Mouse (Mus musculus) frontal cortex, postnatal 25 days (tissue): ENCODE data around the gene Arl1.
A peak's percentile ranks its signal among the peaks of the same experiment; 100 is the strongest.
"Not testable (repeated sequence)": the region's sequence is repeated elsewhere in the genome, so short reads cannot be mapped to it uniquely, and the experiment has no call there.

ENCODE experiments used
- DNase-seq, 2 experiments: peaks; one replicate each; pipeline ENCODE4 v3.0.0; 2022; ENCODE audit warnings: low spot score in 2 of 2

Arl1 gene

DNA sequence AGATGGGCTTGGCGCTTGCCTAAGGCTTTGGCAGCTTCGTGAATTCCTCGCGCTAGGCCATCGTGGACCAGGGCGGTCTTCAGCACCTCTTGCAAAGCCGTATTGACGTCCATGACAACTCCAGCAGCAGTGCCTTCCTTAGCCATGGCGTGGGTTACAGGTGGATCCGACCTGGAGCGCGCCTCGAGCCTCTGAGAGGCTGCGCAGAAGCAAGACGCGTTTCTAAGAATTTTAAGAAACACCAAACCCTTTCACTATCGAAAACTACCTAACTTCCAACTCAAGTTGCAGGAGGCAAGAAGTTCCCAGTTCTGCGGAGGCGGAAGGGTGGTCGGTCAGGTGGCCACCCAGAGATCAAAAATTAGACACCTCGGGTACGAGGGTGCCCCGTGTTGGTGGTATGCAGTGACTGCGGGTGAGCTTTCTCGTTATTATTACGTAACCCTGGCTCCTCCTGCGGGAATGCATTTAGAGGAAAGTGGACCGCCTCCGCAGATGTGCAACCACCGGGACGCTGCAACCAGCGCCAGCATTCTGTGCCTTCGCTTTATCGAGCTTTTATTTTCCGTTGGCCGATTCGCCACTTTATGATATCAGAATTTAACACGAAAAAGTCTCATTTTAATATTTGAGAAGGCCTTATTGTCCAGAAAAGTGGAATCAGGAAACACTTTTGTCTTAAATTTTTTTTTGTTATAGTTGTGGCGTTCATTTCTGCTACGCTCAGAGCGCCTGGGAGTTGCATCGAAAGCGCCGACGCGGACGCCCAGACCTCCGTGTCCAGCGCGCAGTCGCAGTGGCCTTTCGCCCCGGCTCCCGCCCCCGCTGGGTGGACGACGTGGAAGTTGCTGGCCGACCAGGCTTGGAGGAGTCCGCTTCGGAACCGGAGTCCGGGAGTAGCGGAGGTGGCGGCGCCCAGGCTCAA, at the start of gene Arl1:
Gene Arl1, plus strand, starts transcription at position 288 of the 925 bp plus-strand sequence.
- DNase-seq, result peak; percentile 86

DNA sequence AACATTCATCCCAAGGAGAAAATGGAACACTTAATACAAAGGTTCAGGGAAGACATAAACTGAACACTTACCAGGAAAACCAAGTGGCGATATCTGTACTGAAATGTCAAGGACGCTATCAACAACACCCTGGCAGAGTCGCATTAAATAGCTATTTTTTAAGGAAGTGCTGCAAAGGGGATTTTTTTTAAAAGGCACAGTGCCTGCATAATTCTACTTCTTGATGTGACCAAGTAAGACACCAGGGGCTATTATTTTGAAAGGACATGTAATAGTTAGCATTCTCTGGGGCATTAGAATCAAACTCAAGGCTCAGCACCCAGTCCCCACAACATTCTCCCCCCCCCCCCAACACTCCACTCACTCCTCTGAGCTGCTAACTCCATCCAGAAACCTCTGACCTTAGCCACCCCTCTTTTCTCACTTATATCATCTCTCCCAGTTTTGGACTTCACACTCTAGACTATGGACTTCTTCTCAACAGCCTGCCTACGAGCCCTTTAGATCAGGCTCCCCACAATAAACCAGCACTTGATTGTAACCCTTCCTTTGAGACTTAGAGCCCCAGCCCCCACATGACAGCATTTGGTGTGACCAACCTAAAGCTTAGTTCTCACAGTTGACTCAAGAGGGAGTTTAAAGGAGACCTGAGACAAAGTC, 47.6 kb upstream of the Arl1 start:
- DNase-seq, result no peak

DNA sequence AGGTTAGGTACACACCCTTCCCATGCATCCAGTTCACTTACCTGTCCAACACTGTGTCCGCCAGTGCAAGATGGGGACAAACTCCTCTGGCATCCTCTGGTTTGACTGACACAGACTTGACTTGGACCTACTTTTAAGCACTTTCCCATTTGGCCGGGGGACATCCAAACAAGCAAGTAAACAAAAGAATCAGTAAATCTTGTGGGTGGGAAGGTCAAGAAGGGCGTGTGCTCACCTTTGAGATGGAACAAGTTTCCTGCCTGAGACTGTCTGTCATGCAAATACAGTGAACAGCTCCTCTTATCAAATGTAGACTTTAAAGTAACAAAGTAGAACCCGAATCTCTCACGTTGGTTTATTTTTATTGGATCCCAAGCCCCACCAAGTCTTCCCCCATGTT, 45.7 kb upstream of the Arl1 start, which contains the start of gene Spic:
Gene Spic, minus strand, starts transcription at position 91 of the 400 bp plus-strand sequence.
- no peak for DNase-seq

DNA sequence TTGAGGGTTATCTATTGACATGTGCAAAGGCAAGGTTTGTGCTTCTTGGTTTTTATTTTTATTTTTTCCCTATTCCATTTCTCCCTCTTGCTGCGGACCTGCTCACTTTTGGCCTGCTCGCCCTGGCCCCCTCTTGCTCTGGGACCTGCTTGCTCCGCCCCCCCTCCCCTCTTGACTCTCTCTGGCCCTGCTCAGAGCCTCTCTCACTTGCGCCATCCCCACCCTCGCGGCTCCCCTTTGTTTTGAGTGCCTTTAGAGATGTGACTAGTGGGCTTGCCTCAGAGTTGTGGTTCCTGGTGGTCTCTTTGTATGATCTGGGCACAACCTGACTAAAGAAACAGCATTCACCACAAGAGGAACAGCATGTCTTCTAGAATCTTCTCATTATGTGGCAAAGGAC, 29.7 kb upstream of the Arl1 start:
- no peak for DNase-seq

DNA sequence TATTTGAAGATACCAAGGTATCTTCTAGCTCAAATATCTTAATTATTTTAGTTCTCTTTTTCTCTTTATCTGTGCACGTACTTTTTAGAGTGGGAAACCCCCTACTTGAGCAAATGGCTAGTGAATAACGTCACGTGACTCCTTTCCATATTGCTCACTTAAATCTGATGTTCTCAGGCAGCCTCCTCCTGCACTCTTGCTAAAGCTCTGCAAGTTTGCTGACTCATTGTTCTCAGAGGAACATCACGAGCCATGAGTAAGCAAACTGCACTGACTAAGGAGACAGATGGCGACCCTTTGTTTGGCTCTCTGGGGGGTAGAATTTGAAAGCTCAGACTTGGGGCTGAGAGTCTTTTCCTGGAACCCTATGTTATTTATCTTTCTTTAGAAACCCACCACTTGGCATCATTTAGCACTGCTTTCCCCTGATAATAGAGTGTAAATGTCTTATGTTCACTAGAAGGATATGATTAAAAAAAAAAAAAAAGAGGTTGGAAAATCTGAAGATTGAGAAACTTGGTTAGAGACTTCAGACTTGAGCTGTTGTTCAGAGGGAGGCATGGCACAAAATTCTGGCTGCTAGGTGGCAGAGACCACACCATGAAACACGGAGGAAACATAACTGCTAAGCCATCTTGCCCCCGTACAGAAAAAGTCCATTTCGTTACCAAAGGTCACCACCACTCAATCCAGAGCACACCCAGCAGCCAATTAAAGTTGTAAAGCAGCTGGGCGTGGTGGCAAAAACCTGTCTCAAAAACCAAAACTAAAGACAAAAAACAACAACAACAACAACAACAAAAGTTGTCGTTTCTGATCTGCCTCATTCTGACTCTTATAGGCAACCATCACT, 21.8 kb upstream of the Arl1 start:
- peak in 1 of 2 experiments; percentile 24 for DNase-seq

DNA sequence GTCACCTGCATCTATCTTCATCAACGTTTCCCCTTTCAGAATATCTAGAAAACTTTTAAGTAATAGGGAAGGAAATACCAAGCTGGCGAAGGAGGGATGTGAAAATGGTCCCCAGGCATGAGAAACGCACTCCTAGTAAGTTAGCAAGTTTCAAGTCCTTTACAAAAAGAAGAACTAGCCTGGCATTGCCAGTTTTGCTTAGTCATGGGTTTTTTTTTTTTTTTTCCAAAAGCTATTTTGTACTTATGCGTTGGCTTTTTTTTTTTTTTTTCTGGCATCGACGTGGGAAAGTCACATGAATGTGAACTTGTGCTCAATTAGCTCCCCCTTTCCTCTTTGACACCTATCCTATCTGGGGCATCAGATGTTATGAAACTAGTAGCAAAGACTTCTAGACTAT, 18.3 kb upstream of the Arl1 start:
- no peak for DNase-seq

DNA sequence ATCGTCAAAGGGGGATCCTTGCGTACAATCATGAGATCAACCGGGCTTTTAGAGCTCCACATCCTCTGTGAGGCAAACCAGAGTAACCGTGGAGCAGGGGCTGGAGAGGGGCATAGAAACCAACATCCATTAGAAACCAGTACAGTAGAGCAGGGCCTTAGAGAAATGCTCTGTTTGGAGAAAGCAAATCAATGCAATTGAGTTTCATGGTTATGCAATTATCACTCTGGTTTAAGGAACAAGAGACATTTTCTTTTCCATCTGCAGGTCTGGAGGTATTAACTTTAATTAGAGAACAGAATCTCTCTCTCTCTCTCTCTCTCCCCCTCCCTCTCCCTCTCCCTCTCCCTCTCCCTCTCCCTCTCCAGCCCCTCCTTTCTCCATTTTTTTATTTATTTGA, 15.9 kb upstream of the Arl1 start:
- no peak for DNase-seq

DNA sequence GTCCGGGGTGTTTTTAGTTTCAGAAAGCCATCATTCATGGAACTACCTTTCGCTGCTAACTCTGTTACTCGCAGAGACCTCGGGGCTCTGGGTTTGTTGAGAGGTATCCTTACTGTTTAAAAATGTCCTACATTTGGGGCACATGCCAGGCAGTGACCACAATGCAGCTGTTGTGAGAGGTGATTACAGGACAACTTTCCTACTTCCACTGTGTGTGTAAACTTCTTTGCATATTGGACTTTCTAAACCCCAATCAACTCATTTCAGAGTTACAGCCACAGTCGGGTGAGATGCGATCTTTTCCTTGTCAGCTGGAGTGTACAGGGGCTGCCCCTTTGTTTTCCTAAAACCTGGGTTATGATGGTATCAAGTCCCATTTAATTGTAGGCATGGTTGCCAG, 15.0 kb upstream of the Arl1 start:
- DNase-seq, result no peak

DNA sequence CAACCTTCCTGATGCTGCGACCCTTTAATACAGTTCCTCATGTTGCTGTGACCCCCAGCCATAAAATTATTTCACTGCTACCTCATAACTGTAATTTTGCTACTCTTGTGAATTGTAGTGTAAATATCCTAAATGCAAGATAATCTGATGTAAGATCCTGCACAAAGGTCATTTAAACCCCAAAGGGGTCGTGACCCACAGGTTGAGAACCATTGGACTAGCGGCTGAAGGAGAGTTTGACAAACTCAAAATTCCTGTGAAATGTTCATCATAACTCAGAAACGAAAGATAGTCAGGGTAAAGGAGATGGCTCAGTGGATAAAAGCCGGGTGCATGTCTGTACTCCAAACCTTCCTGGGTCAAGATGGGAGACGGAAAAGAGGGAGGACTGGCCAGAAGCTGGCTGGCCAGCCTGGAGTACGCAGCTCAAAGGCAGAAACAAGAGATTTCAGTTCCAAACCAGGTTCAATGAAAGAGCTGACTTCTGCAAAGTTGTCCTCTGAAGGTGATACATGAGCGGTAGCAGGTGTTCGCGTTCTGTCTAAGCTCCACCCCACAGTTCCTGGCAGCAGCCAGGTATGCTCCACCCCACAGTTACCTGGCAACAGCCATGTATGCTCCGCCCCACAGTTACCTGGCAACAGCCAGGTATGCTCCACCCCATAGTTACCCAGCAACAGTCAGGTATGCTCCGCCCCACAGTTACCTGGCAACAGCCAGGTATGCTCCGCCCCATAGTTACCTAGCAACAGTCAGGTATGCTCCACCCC, 13.5 kb upstream of the Arl1 start:
- no peak for DNase-seq

DNA sequence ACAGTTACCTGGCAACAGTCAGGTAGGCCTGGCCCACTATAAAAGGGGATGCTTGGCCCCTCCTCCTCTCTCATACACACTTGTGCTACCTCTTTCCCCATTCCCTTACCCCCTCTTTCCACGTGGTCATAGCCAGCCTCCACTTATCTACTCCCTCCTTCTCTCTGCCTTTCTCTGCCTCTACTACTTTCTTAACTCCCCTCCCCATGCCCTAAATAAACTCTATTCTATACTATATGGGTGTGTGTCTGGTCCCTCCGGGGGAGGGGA, 13.0 kb upstream of the Arl1 start:
- no peak for DNase-seq

DNA sequence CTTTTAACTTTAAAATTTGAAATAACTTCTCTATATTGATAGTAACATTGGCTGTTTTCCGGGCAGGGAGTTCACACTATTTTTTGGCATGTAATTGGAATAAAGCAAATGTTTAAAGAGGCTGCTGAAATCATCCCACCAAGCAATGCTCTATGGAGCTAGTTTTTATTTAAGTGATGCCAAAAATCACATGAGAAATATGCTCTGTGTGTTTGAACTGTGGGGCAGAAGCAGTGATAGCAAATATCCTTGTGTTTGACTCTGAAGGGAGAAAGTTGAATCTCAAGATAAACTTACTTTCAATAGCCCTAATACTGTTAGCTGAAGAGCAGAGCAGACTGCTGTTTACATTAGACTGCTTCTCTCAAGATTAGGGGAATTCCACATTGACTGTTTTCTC, 11.0 kb upstream of the Arl1 start:
- DNase-seq, result no peak

DNA sequence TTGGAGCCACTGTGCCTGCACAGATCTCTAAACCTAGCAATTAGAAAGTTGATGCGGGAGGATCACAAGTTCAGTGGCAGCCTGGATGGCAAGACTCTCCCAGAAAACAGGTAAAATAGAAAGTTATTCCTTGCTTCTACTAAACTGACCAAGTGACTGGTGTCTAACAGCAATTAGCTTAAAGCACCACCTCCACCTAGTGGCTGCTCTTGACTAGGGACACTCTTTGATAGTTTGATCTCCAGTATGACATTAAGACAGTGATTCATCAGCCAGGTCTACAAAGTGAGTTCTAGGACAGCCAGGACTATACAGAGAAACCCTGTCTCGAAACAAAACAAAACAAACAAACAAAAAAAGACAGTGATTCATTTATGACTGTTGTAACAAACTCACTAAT, 5.3 kb upstream of the Arl1 start:
- DNase-seq, result no peak

DNA sequence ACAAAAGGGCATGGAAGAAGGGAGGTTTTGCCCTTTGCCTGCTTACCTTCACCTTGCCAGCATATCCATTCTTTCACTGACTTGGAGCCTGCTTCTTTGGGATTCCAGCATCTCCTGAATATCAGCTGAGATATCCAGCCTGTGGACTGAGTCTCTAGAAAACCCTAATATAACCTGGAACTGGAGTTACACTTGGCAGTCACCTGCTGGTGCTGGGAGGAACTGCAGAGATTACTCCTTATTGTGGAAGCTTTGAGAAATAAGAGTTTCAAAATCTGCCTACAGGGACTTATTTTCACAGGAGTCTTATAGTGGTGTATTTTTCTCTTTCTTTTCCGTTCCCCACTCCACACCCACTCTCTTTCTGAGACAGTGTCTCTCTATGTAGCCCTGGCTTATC, 3.5 kb upstream of the Arl1 start:
- peak; percentile 37 to 48 for DNase-seq

DNA sequence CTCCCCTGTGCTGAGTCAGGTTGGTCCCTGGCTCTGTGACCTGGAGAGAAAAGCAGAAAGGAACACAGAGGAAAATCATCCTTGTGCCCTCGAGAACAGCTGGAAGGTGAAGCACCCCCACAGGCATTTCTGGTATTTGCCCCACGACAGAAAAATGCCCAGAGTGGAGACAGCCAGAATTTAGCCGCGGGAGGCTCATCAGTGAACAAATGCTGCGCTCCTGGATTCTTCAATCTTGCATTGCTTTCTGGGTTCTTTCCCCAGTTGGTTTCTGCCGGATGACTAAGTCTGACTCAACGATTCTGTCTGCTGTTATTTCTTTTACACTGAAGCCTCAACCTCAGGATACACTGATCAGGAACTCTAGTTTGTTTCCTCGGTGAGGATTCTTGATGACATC, 2.5 kb upstream of the Arl1 start:
- DNase-seq, result no peak

DNA sequence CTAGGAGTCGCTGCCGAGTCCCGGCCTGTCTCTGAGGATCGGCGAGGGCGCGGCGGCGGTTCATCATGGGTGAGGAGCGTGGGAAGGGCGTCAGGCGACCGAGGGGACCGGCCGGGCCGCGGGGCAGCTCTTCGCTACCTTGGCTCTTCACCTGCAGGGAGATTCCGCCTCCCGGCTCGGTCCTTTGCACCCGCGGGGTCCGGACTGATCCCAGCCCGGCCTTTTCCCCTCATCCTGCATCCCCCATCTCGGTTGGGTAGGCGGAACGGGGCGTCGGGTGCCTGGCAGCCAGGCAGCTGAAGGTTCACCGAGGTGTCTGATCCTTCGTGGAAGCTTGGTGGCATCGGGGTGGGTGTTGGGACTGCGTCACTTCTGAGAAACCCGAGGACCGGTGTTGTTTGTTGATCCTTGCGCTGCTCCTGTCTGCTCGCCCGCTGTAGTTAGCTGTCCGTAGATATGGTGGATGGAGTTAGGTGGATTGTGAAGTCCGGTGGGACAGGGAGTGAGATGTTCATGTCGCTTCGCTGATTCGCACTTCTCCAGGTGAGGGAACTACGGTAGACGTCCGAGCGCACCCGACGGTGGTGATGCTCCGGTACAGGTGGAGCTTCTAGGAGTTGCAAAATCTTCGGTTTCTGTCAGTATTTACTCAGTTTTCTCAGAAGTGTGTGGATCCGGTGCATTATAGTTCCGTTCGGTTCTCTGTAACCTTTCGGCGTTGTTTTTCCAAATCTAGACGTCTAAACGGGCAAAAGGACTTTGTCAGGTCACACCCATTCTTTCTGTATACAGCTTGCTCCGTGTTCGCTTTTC, 1.0 kb downstream of the Arl1 start:
- peak in 1 of 2 experiments; percentile 9 for DNase-seq

DNA sequence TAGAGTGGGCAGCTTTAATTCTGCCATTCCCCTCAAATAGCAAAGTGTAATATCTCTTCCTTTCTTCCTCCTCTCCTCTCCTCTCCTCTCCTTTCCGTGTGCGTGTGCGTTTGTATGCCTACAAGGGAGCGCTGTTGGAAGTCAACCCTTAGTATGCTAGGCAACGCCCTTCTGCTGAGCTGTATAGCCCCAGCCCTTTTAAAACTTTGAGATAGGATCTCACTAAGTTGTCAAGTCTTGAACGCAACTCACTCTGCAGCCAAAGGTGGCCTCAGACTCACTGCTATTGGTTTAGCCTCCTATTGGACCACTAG, 1.6 kb downstream of the Arl1 start:
- DNase-seq, result no peak

DNA sequence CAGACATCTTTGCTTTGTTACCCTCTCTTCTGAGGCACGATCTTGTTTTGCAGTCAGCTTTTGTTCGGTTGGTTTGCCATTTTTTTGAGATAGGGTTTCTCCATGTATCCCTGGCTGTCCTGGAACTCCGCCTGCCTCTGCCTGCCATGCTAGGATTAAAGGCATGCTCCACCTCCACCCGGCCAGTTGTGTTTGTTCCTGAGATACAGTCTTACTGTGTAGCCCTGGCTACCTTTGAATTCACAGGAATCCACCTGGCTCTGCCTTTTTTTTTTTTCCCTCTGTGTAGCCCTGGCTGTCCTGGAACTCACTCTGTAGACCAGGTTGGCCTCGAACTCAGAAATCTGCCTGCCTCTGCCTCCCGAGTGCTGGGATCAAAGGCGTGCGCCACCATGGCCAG, 8.4 kb downstream of the Arl1 start:
- not testable (repeated sequence) for DNase-seq

DNA sequence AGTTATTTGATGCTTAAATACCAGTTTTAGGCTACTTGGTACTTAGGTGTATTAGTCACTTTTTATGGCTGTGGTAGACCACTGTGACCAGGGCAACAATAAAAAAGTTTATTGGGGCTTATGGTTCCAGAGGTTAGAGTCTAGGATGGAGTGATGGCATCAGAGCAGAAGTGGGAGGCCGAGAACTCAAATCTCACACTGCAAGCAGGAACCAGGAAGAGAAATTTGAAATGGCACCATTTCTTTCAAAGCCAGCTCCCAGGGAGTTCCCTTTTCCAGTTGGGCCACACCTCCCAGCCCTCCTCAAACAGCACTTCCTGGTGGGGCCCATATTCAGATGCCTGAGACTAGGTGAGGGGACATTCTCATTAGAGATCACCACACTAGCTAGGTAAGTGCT, 9.2 kb downstream of the Arl1 start:
- no peak for DNase-seq

DNA sequence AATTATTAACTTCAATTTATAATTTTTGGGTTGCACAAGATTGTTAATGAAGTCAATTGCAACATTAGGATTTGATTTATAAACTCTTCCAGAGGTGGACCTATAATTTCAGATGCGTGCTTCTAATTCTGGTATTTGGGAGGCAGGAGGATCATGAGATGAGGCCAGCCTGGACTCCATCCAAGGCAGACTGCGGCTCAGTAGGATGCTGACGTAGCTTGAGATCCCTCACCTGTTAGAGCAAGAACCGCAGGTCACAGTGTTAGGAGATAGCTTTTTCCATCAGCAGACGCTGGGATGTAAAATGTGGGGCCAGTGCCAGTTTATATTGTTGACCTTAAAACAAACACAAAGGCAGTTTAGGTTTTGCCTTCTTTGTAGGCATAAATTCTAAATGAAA, 10.1 kb downstream of the Arl1 start:
- DNase-seq, result no peak

DNA sequence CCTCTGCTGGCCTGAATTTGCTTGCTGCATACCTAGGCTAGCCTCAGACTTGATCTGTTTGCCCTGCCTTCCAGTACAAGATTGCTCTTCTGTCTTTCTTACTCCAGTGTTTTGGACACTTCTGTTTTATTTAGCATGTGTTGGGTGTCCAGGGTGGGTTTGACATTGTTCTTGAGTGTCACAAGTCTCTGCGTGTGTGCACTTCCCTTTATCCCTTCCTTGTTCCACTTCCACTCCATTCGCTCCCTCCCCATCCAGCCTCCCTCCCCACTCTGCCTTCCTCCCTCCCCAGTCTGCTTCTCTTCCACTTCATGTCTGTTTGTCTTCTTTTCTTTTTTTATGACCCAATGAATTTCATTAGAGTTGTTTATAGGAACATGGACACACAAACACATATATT, 10.8 kb downstream of the Arl1 start:
- DNase-seq, result no peak
